Mouse (Mus musculus) cerebellum, adult 2 months (tissue): Measurements from ENCODE around the gene Mpped2.

Source experiments
- CTCF ChIP-seq: fragments of 200-500 bp; IDR thresholded peaks from 2 replicates; pipeline ENCODE4 v1.5.1; 2011; ENCODE audit warnings: low read depth, mild to moderate bottlenecking, control low read depth, low read length, moderate library complexity, borderline replicate concordance; ENCODE audit not compliant: insufficient read depth
- POLR2A ChIP-seq: fragments of 200-500 bp; IDR thresholded peaks from 2 replicates; pipeline ENCODE4 v1.6.1; 2011; ENCODE audit warnings: low read length, control low read depth, borderline replicate concordance; ENCODE audit not compliant: insufficient read depth

DNA sequence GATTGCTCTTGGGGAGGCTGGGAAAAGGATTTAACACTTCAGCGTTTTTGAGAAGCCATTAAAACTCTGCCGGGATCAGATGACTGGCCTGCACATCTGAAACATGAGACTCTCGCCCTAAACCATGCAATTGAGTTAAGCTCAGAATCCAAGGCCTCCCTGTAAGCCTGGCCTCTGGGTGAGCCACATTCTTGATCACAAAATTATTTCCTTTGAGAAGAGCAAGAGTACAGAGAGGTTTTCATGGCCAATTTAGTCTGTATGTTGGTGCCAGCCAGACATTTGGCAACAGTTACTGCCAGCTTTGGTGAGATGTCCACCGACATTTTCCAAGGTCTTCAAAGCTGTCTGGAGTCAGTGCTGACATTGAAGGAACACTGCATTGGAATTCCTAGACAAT is 20.1 kb downstream of the Mpped2 start:
- no peak for TF ChIP-seq POLR2A
- TF ChIP-seq CTCF, result no peak
